Mouse (Mus musculus): ENCODE measurements at regions not wholly inside any gene's neighbourhood (a gene's known extent, or its start where the extent isn't known, plus 50 kb on each side); places are given as distances from the start of the nearest gene placed in this dataset.

DNA sequence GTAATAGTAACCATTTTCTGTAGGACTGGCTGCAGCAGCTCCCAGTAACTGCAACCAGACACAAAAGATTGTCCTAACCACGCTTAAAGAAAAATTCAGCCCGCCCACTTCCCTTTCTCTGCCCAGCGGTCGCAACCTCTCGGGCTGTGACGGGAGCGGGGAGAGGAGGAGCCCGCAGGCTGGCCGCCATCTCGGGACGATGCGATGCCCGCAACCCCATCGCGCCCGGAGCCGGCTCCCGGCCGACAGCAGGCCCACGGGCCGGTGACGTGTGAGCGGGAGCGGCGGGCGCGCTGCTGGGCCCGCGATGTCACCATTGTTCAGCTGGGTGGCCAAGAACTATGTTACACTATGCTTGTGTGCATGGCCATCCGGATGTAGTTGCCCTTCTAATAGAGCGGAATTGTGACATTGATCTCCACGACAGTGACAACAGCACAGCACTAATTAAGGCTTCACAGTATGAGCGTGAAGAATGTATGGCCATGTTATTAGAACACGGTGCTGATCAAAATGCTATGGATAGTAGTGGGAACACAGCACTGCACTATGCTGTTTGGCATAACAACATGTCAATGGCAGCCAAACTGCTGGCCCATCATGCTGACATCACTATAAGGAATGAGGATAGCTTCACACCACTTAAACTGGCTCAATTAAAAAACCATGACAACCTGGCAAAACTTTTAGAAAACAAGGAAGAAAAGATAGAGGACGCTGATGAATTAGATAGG is 59.2 kb upstream of the C2cd4b start:
- Histone ChIP-seq H3K4me3 (replicated peaks) (peak overlapping the region; percentile 21; the same call in 1 of the 2 replicates), H3K4me2 (peak overlapping the region; percentile 53), H3K4me1 (replicated peaks) (no peaks in the 10 kb centered on the region), H3K27ac (replicated peaks) (no peak overlapping the region), H3K9me3 (replicated peaks) (no peaks in the 10 kb centered on the region), H3K9ac (no peak overlapping the region), H3K36me3 (replicated peaks) (no peaks in the 10 kb centered on the region), H3K27me3 (peaks cover 17% of the 10 kb centered on the region)
- no peak for ATAC-seq (ENCODE audit: insufficient read depth)
- WGBS (ENCODE audit: insufficient replicate concordance) = 16% methylated on average over 35 of the region's 35 CpGs

- Histone ChIP-seq H3K9me3 (replicated peaks) (no peaks in the 10 kb centered on the region), H3K4me3 (replicated peaks) (no peak overlapping the region), H3K36me3 (replicated peaks) (no peaks in the 10 kb centered on the region), H3K27me3 (no peaks in the 10 kb centered on the region), H3K4me2 (no peak overlapping the region), H3K27ac (replicated peaks) (no peak overlapping the region), H3K4me1 (replicated peaks) (no peaks in the 10 kb centered on the region), H3K9ac (no peak overlapping the region)
- ATAC-seq (ENCODE audit: insufficient read depth) = no peak
- WGBS (ENCODE audit: insufficient replicate concordance) = 44% methylated on average over 5 of the region's 5 CpGs
These were observed 50.8 kb upstream of the C2cd4b start for GRCm38 (mm10) chr9:67708246-67708960.

Measured in liver, embryonic 15.5 days (tissue).